Mouse (Mus musculus) cerebellum, adult 2 months (tissue): ENCODE measurements at regions not wholly inside any gene's neighbourhood (a gene's known extent, or its start where the extent isn't known, plus 50 kb on each side); places are given as distances from the start of the nearest gene placed in this dataset.
A peak's percentile ranks its signal among the peaks of the same experiment; 100 is the strongest.

ENCODE experiments used
- DNase-seq, 2 experiments: peaks; one replicate each; pipeline ENCODE4 v3.0.0; 2021
- H3K27ac ChIP-seq: fragments of 200-500 bp; 2 replicates; pipeline ENCODE4 v1.5.1; 2012; ENCODE audit warnings: low read length, control low read depth, inconsistent platforms; ENCODE audit not compliant: insufficient read depth
- H3K27me3 ChIP-seq: fragments of 200-500 bp; 2 replicates; pipeline ENCODE4 v1.6.1; 2012; ENCODE audit warnings: inconsistent platforms, mild to moderate bottlenecking, low read length, moderate library complexity; ENCODE audit not compliant: control insufficient read depth, insufficient read depth
- H3K4me1 ChIP-seq: fragments of 200-500 bp; 2 replicates; pipeline ENCODE4 v1.6.1; 2011; ENCODE audit warnings: low read length; ENCODE audit not compliant: control insufficient read depth, insufficient read depth
- H3K4me3 ChIP-seq: fragments of 200-500 bp; replicated peaks from 2 replicates; pipeline ENCODE3; 2011; ENCODE audit warnings: mild to moderate bottlenecking, low read depth, low read length, control low read depth; ENCODE audit not compliant: insufficient read depth
- CTCF ChIP-seq: fragments of 200-500 bp; IDR thresholded peaks from 2 replicates; pipeline ENCODE4 v1.5.1; 2011; ENCODE audit warnings: low read depth, mild to moderate bottlenecking, control low read depth, low read length, moderate library complexity, borderline replicate concordance; ENCODE audit not compliant: insufficient read depth
- POLR2A ChIP-seq: fragments of 200-500 bp; IDR thresholded peaks from 2 replicates; pipeline ENCODE4 v1.6.1; 2011; ENCODE audit warnings: low read length, control low read depth, borderline replicate concordance; ENCODE audit not compliant: insufficient read depth
- WGBS: fragments of 180-500 bp; shearing (Covaris S2); methylation state at CpG from one replicate; pipeline ENCODE4 v1.1.7; 2018; 5-methylcytosine and 5-hydroxymethylcytosine counted together

- 84% methylated on average over 2 of the region's 2 CpGs for WGBS
- H3K4me3 ChIP-seq: no peak overlapping the region
- no peak for DNase-seq
- no peak overlapping the region for H3K27ac ChIP-seq
- no peaks in the 10 kb centered on the region for H3K27me3 ChIP-seq
- TF ChIP-seq CTCF (no peak), POLR2A (no peak)
- no peaks in the 10 kb centered on the region for H3K4me1 ChIP-seq
These were observed 325.4 kb upstream of the Rag2 start for GRCm38 (mm10) chr2:101299126-101299525.

GRCm38 (mm10) chr2:101300106-101300505 lies 324.4 kb upstream of the Rag2 start:
- Histone ChIP-seq H3K4me1 (no peaks in the 10 kb centered on the region), H3K4me3 (no peak overlapping the region), H3K27me3 (no peaks in the 10 kb centered on the region), H3K27ac (no peak overlapping the region)
- no peak for TF ChIP-seq POLR2A
- TF ChIP-seq CTCF: no peak
- no peak for DNase-seq

- 93% methylated on average over 3 of the region's 3 CpGs for whole genome bisulfite sequencing
- H3K27ac ChIP-seq: no peak overlapping the region
- TF ChIP-seq POLR2A: no peak
- TF ChIP-seq CTCF: no peak
- H3K27me3 ChIP-seq: no peaks in the 10 kb centered on the region
- H3K4me3 ChIP-seq: no peak overlapping the region
- no peaks in the 10 kb centered on the region for H3K4me1 ChIP-seq
- DNase-seq: no peak
These were observed 303.1 kb upstream of the Rag2 start for GRCm38 (mm10) chr2:101321286-101321914.

- TF ChIP-seq POLR2A (no peak), CTCF (no peak)
- Histone ChIP-seq H3K4me1 (no peaks in the 10 kb centered on the region), H3K4me3 (no peak overlapping the region), H3K27me3 (no peaks in the 10 kb centered on the region), H3K27ac (no peak overlapping the region)
- WGBS: 31% methylated on average over 1 of the region's 1 CpGs
- no peak for DNase-seq
These were observed 267.8 kb upstream of the Rag2 start for GRCm38 (mm10) chr2:101356709-101357108.

- WGBS: 46% methylated on average over 3 of the region's 3 CpGs
- Histone ChIP-seq H3K4me1 (no peaks in the 10 kb centered on the region), H3K27ac (no peak overlapping the region), H3K4me3 (no peak overlapping the region), H3K27me3 (no peaks in the 10 kb centered on the region)
- no peak for DNase-seq
- TF ChIP-seq POLR2A (no peak), CTCF (no peak)
These were observed 260.3 kb upstream of the Rag2 start for GRCm38 (mm10) chr2:101364256-101364655.

GRCm38 (mm10) chr2:101368278-101368677 lies 256.2 kb upstream of the Rag2 start:
- Histone ChIP-seq H3K27me3 (no peaks in the 10 kb centered on the region), H3K4me3 (no peak overlapping the region), H3K27ac (no peak overlapping the region), H3K4me1 (no peaks in the 10 kb centered on the region)
- WGBS: 27% methylated on average over 4 of the region's 4 CpGs
- DNase-seq: peak in 1 of 2 experiments; percentile 4
- TF ChIP-seq CTCF (no peak), POLR2A (no peak)

GRCm38 (mm10) chr2:101370991-101371736 lies 253.4 kb upstream of the Rag2 start:
- Histone ChIP-seq H3K4me1 (no peaks in the 10 kb centered on the region), H3K27ac (no peak overlapping the region), H3K4me3 (no peak overlapping the region), H3K27me3 (no peaks in the 10 kb centered on the region)
- no peak for DNase-seq
- no peak for TF ChIP-seq POLR2A
- TF ChIP-seq CTCF: no peak
- WGBS: 92% methylated on average over 6 of the region's 6 CpGs

GRCm38 (mm10) chr2:101371834-101372493 lies 252.6 kb upstream of the Rag2 start:
- no peak overlapping the region for H3K4me3 ChIP-seq
- no peak for TF ChIP-seq CTCF
- TF ChIP-seq POLR2A: no peak

GRCm38 (mm10) chr2:101380595-101380994 lies 243.9 kb upstream of the Rag2 start:
- H3K27ac ChIP-seq: no peak overlapping the region
- H3K27me3 ChIP-seq: no peaks in the 10 kb centered on the region
- TF ChIP-seq CTCF: no peak
- DNase-seq: no peak
- no peaks in the 10 kb centered on the region for H3K4me1 ChIP-seq
- 82% methylated on average over 6 of the region's 6 CpGs for WGBS
- no peak overlapping the region for H3K4me3 ChIP-seq

More at GRCm38 (mm10) chr2:101371834-101372493, 252.6 kb upstream of the Rag2 start:
- Histone ChIP-seq H3K27me3 (no peaks in the 10 kb centered on the region), H3K4me1 (no peaks in the 10 kb centered on the region), H3K27ac (no peak overlapping the region)
- no peak for DNase-seq
- WGBS: 78% methylated on average over 7 of the region's 7 CpGs
